In genomic region chr16:95349344-95349743, GRCm38 (mm10) we compare ENCODE assay signal across 17 mouse cellular contexts.
DNase-seq lines count a peak whose midpoint lies in the region; ATAC-seq and TF ChIP-seq lines count a peak whose summit lies in the region.
"Had no signal": no experiment of that assay in that cellular context is flagged by ENCODE, and none has a peak within 500 bp of the region (broad histone marks: within the 10 kb centered on the region; RNA-seq: fewer than 3 reads in every experiment).

No protein-coding gene starts in this region.

- no peaks in the 10 kb centered on the region for H3K9me3 ChIP-seq in heart, embryonic 10.5 days
- no peaks in the 10 kb centered on the region for H3K9me3 ChIP-seq in lung, postnatal 0 days (ENCODE audit: low read length)
- H3K9me3 ChIP-seq: embryonic facial prominence, embryonic 10.5 days; heart, embryonic 15.5 days; hindbrain, embryonic 13.5 days had no signal

- H3K4me1 ChIP-seq in heart, embryonic 10.5 days = peaks cover 78% of the 10 kb centered on the region
- peaks cover 22% of the 10 kb centered on the region for H3K4me1 ChIP-seq in heart, adult 2 months (ENCODE audit: control insufficient read depth, insufficient read depth, low read length)
- H3K4me1 ChIP-seq in lung, postnatal 0 days (ENCODE audit: insufficient read depth, low read depth, low read length) = peaks cover 20% of the 10 kb centered on the region

- intact Hi-C loops in heart, adult 2 months (cut with DNase I) = loop anchor here (2.0 kb wide), 1 partner anchor 115 kb away; no protein-coding TSS in a partner anchor

- H3K4me2 ChIP-seq in lung, postnatal 0 days (replicated peaks; ENCODE audit: low read depth, low read length) = 0 out of 2 replicates have a peak overlapping the region, but pooled peaks have one; percentile 19
- H3K4me2 ChIP-seq: heart, embryonic 15.5 days; hindbrain, embryonic 13.5 days had no signal

- H3K27ac ChIP-seq in heart, embryonic 10.5 days = peak overlapping the region; percentile 69
- H3K27ac ChIP-seq in heart, adult 2 months = no peak overlapping the region
- H3K27ac ChIP-seq in lung, postnatal 0 days (ENCODE audit: low read length) = no peak overlapping the region
- H3K27ac ChIP-seq: embryonic facial prominence, embryonic 10.5 days; heart, embryonic 15.5 days; hindbrain, embryonic 13.5 days; hindbrain, postnatal 0 days had no signal

- no peak overlapping the region for H3K4me3 ChIP-seq in heart, embryonic 10.5 days
- no peak overlapping the region for H3K4me3 ChIP-seq in heart, adult 2 months
- H3K4me3 ChIP-seq in lung, postnatal 0 days (ENCODE audit: low read depth, low read length) = no peak overlapping the region
- H3K4me3 ChIP-seq: embryonic facial prominence, embryonic 10.5 days; heart, embryonic 15.5 days; hindbrain, embryonic 13.5 days had no signal

- TF ChIP-seq POLR2A in heart, adult 2 months (IDR thresholded peaks at IDR 0.05; ENCODE audit: insufficient read depth, low read depth, low read length) = no peak

- no peak for TF ChIP-seq EP300 in heart, adult 2 months (IDR thresholded peaks at IDR 0.05; ENCODE audit: insufficient read depth, low read depth, low read length)
- no peak for TF ChIP-seq EP300 in lung, postnatal 0 days (IDR thresholded peaks at IDR 0.05)

- no peaks in the 10 kb centered on the region for H3K79me2 ChIP-seq in heart, adult 2 months (replicated peaks; ENCODE audit: control insufficient read depth, insufficient read depth, low read length)

- ATAC-seq in lung, postnatal 0 days = peak; percentile 34; the same call in 1 of the 2 replicates
- ATAC-seq in granulocyte monocyte progenitor cell, adult 5-6 weeks (replicated peaks; ENCODE audit: poor library complexity, severe bottlenecking) = 0 out of 2 replicates have a peak, but pooled peaks have one; percentile 0
- ATAC-seq: forebrain, embryonic 14.5 days; hindbrain, postnatal 0 days had no signal

- TF ChIP-seq CTCF in heart, adult 2 months (IDR thresholded peaks at IDR 0.05) = no peak
- no peak for TF ChIP-seq CTCF in lung, postnatal 0 days (IDR thresholded peaks at IDR 0.05)

- no peaks in the 10 kb centered on the region for H3K27me3 ChIP-seq in heart, embryonic 10.5 days (ENCODE audit: insufficient read depth, poor library complexity, severe bottlenecking)
- no peaks in the 10 kb centered on the region for H3K27me3 ChIP-seq in heart, adult 2 months (ENCODE audit: control insufficient read depth, insufficient read depth, low read length)
- no peaks in the 10 kb centered on the region; the same call in 1 of the 2 replicates for H3K27me3 ChIP-seq in lung, postnatal 0 days (replicated peaks; ENCODE audit: insufficient read depth, low read length)
- H3K27me3 ChIP-seq: heart, embryonic 15.5 days; hindbrain, embryonic 13.5 days had no signal

- H3K9ac ChIP-seq in heart, adult 2 months (ENCODE audit: low read depth, low read length) = no peak overlapping the region
- H3K9ac ChIP-seq in lung, postnatal 0 days (replicated peaks; ENCODE audit: low read depth) = no peak overlapping the region
- H3K9ac ChIP-seq: heart, embryonic 15.5 days; hindbrain, embryonic 13.5 days had no signal

- WGBS in heart, embryonic 10.5 days = 65% methylated on average over 6 of the region's 6 CpGs
- 89% methylated on average over 6 of the region's 6 CpGs for WGBS in heart, adult 2 months
- WGBS in lung, postnatal 0 days = 55% methylated on average over 6 of the region's 6 CpGs

- no peaks in the 10 kb centered on the region for H3K36me3 ChIP-seq in heart, embryonic 10.5 days
- H3K36me3 ChIP-seq in heart, adult 2 months (ENCODE audit: control insufficient read depth, insufficient read depth, low read length) = no peaks in the 10 kb centered on the region
- no peaks in the 10 kb centered on the region for H3K36me3 ChIP-seq in lung, postnatal 0 days (ENCODE audit: insufficient read depth, low read length)
- H3K36me3 ChIP-seq: embryonic facial prominence, embryonic 10.5 days; heart, embryonic 15.5 days; hindbrain, embryonic 13.5 days had no signal

- DNase-seq in heart, embryonic 10.5 days (ENCODE audit: low spot score) = no peak
- DNase-seq in heart, adult 2 months = no peak
- peak; percentile 74 for DNase-seq in lung, postnatal 0 days (ENCODE audit: low spot score)
- no peak for DNase-seq in lung, postnatal 25 days (ENCODE audit: low spot score)
- no peak for DNase-seq in layer of hippocampus, adult 9-10 months (ENCODE audit: low spot score)
- DNase-seq: adrenal gland, adult 2 months; adrenal gland, postnatal 25 days; cerebellum, adult 2 months; cerebellum, postnatal 10 days; gastrocnemius, postnatal 10 days; heart, postnatal 14 days had no signal
